Mouse (Mus musculus) forebrain, embryonic 16.5 days (tissue): ENCODE results near the gene Bcas3. TPM values are rescaled to one million over a fixed set of nuclear protein-coding genes. Genes with fewer than 3 reads are reported as not detected.
A peak's percentile ranks its signal among the peaks of the same experiment; 100 is the strongest.

ENCODE experiments used
- ATAC-seq: fragments of 200-750 bp; cut with Nextera tagmentation; 2 replicates; pipeline ENCODE4 v1.8.0; 2017; ENCODE audit warnings: mild to moderate bottlenecking, moderate library complexity
- H3K27ac ChIP-seq: fragments of 300-500 bp; sonication (generic); 2 replicates; pipeline ENCODE4 v1.5.1; 2014; ENCODE audit warnings: low read length, control low read depth
- H3K27me3 ChIP-seq: fragments of 300-500 bp; sonication (generic); replicated peaks from 2 replicates; pipeline ENCODE4 v1.6.1; 2014; ENCODE audit warnings: low read length; ENCODE audit not compliant: control insufficient read depth, insufficient read depth
- H3K36me3 ChIP-seq: fragments of 300-500 bp; sonication (generic); 2 replicates; pipeline ENCODE4 v1.6.1; 2014; ENCODE audit not compliant: control insufficient read depth, insufficient read depth
- H3K4me1 ChIP-seq: fragments of 300-500 bp; sonication (generic); replicated peaks from 2 replicates; pipeline ENCODE4 v1.6.1; 2014; ENCODE audit warnings: low read length; ENCODE audit not compliant: control insufficient read depth, insufficient read depth
- H3K4me2 ChIP-seq: fragments of 300-500 bp; sonication (generic); 2 replicates; pipeline ENCODE4 v1.6.1; 2014; ENCODE audit warnings: mild to moderate bottlenecking, low read length, control low read depth
- H3K4me3 ChIP-seq: fragments of 300-500 bp; sonication (generic); replicated peaks from 2 replicates; pipeline ENCODE4 v1.5.1; 2014; ENCODE audit warnings: mild to moderate bottlenecking, low read length, control low read depth
- H3K9ac ChIP-seq: fragments of 300-500 bp; sonication (generic); replicated peaks from 2 replicates; pipeline ENCODE4 v1.6.1; 2014; ENCODE audit warnings: low read depth, low read length, control low read depth
- H3K9me3 ChIP-seq: fragments of 300-500 bp; sonication (generic); 2 replicates; pipeline ENCODE4 v1.6.1; 2016; ENCODE audit warnings: low read length; ENCODE audit not compliant: control insufficient read depth
- WGBS: fragments of 180-500 bp; shearing (Covaris S2); extraction: QIAGEN DNeasy Blood & Tissue Kit; methylation state at CpG from one replicate; pipeline ENCODE4 v1.1.7; 2014; 5-methylcytosine and 5-hydroxymethylcytosine counted together
- polyA plus RNA-seq: library from polyadenylated mRNA; unstranded; fragments of >200 nt; fragmentation: Nextera tagmentation; extraction: Ambion mirVana; gene quantifications from 2 replicates; pipeline ENCODE4 v1.2.1, GENCODE M21; 2015

Gene Bcas3
- polyA plus RNA-seq, 1 experiment from 2014 or later, result 31.9 TPM

DNA sequence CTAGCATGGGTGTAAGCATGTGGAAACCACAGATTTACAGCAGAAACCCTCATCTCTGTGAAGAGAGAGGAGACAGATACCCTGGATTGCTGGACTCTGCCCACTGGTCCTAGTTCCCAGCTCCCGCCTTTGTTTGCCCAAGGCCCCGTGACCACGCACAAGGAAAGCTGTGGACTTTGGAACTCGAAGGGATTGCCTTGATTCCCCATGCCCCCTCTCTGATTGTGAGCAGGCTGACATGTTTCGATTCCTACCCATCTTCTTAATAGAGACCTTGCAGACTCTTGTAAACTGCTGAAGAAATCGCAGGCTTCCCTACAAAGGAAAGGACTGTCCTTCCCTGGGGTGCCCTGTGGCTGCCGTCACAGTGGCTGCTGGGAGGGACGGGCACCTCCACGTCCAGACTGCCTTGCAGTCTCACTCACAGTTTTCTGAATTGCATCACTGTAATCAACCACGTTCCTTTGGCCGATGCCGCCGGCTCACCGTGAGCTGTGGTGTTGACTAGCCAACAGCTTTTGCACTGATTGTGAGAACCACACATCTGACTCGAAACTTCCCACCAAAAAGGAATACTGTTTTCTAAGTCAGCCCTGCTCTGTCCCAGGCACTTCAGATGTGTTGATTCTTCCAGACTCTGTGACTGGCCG is 342.8 kb downstream of the Bcas3 start:
- no peak for ATAC-seq
- Histone ChIP-seq H3K9ac (no peak overlapping the region), H3K36me3 (no peaks in the 10 kb centered on the region), H3K4me3 (no peak overlapping the region), H3K4me1 (no peaks in the 10 kb centered on the region), H3K27me3 (no peaks in the 10 kb centered on the region; the same call in 1 of the 2 replicates), H3K27ac (no peak overlapping the region), H3K4me2 (no peak overlapping the region), H3K9me3 (no peaks in the 10 kb centered on the region)
- 77% methylated on average over 16 of the region's 16 CpGs for WGBS

DNA sequence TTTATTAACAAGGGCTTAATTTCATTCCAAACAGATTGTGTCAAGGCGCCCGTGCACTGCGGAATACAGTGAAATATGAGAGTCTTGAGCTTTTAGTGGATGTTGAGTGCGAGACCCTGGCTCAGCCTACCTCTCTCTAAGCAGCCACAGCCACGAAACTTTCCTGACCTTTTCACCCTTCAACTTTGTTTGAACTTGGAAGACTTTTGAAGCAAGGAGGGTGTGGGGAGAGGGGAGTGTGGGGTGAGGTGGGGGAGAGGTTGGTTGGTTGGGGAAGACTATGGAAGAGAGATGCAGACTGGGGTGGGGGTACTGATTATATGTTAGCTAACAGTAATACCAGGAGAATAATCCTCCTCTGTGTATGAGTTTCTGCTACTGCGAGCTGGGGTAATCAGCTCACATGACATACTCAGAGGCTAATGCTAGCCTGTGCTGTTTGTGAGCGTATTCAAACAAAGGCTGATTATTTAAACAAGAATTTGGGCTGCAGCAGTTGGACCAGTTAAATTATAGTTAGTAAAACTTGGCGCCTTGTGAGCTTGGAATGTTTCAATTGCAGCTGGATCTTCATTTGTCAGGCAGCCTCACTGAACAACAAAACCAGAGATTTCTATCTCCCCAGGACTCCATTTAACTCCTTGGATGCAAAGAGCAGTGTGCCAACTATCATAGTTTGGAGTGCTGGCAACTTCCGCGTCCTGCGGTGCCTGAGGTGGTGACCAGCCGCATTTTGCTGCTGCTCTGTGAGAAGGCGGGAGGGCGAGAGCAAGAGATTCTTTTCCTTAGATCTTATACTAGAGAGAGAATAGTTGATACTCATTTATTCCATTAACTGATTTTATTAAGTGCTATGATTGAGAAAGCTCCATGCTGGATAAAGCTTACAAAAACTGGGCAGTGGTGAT is 343.8 kb downstream of the Bcas3 start:
- Histone ChIP-seq H3K9ac (no peak overlapping the region), H3K4me3 (no peak overlapping the region), H3K4me2 (no peak overlapping the region), H3K27ac (no peak overlapping the region), H3K9me3 (no peaks in the 10 kb centered on the region), H3K4me1 (no peaks in the 10 kb centered on the region), H3K36me3 (no peaks in the 10 kb centered on the region), H3K27me3 (no peaks in the 10 kb centered on the region; the same call in 1 of the 2 replicates)
- WGBS, result 38% methylated on average over 14 of the region's 14 CpGs
- 0 out of 2 replicates have a peak, but pooled peaks have one; percentile 28 for ATAC-seq

DNA sequence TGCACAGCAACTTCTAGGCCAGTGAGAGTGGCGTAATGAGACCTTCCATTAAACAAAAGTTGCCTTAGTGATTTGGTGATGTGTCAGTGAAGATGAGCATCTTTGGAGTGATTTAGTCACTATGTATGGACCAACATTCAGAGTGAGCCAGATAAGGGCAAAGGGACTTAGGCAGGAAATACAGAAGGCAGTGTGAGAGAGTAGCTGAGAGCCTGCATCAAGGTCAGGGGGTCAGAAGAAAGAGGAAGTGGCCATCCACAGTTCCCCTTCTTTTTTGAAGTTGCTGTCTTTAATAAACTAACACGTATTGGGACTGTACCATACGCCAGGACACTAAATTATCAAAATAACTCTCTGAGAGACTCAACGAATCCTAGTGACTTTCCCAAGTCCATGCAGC is 344.5 kb downstream of the Bcas3 start:
- no peaks in the 10 kb centered on the region for H3K4me1 ChIP-seq
- H3K27ac ChIP-seq, result no peak overlapping the region
- H3K36me3 ChIP-seq, result no peaks in the 10 kb centered on the region
- no peak overlapping the region for H3K4me3 ChIP-seq
- H3K4me2 ChIP-seq, result no peak overlapping the region
- no peaks in the 10 kb centered on the region; the same call in 1 of the 2 replicates for H3K27me3 ChIP-seq
- no peak for ATAC-seq
- H3K9me3 ChIP-seq, result no peaks in the 10 kb centered on the region
- 92% methylated on average over 4 of the region's 4 CpGs for WGBS
- no peak overlapping the region for H3K9ac ChIP-seq

DNA sequence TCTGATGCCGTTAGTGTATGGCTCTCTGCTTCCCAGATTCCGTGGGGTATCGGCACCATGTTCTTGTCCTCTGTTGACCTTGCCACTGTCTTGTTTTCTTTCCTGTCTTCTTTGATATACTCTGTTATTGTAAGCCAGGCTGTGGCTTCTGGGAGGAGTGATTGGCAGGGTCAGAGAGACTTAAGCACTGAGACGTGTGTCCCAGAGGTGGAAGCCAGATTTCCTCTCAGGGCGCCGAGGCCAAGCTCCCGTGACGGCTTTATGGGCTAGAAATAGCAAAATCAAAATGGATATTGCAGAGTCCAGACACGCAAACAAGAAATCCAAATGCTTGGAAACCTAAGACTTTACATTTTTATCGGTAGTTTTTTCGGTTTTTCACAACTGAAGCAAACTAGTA is 345.3 kb downstream of the Bcas3 start:
- 83% methylated on average over 11 of the region's 11 CpGs for WGBS
- H3K4me1 ChIP-seq, result no peaks in the 10 kb centered on the region
- H3K4me3 ChIP-seq, result no peak overlapping the region

DNA sequence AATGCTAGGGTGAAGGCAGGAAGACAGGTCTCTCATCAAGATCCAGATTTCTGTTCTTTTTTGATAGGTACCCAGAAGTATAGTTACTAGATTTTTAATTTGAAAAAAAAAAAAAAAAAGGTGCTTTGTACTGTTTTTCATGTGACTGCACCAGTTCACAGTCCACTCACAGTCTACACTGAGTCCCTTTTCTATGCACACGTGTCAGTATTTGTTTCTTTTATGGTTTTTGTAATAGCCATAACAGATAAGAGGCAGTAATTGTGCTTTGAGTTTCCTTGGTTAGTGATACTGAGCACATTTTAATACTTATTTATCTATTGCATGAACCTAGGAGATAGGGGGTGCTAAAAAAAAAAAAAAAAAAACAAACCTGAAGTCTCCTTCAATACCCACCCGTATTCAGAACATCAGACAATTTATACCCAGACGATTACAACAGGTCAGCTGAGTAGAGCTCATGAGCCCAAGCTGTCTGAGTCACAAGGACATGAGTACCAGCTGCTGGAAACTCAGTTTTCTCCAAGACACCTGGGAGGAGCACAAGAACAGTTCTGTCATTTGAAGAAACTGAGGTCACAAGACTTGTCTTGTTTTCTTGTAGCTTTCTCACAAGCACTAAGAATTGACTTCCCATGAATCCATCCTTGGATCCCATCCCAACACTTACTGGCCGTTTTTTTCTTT is 351.2 kb downstream of the Bcas3 start:
- ATAC-seq, result no peak
- Histone ChIP-seq H3K4me2 (no peak overlapping the region), H3K4me3 (no peak overlapping the region), H3K4me1 (no peaks in the 10 kb centered on the region), H3K9me3 (no peaks in the 10 kb centered on the region), H3K9ac (no peak overlapping the region), H3K36me3 (no peaks in the 10 kb centered on the region), H3K27ac (no peak overlapping the region), H3K27me3 (peaks cover 4% of the 10 kb centered on the region)
- WGBS, result 80% methylated on average over 4 of the region's 4 CpGs

More for the DNA sequence above, 345.3 kb downstream of the Bcas3 start:
- H3K4me2 ChIP-seq, result no peak overlapping the region
- no peak for ATAC-seq
- H3K27ac ChIP-seq, result no peak overlapping the region
- no peaks in the 10 kb centered on the region; the same call in 1 of the 2 replicates for H3K27me3 ChIP-seq
- H3K9me3 ChIP-seq, result no peaks in the 10 kb centered on the region
- no peak overlapping the region for H3K9ac ChIP-seq
- H3K36me3 ChIP-seq, result no peaks in the 10 kb centered on the region

DNA sequence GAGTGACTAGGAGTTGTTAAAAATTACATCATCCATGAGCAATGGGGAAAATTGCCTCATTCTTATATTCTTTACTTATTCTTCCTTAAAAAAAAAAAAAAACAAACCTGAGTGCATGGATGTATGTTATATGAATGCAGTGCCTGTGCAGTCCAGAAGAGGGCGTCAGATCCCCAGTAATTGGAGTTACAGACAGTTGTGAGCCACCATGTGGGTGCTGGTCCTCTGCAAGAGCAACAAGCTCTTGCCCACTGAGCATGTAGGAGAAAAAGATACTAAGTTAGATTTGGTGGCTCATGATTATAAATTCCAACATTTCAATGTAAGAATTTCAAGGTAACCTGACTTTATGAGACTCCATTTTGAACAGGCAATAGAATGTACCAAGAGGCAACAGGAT is 353.7 kb downstream of the Bcas3 start:
- H3K4me1 ChIP-seq, result no peaks in the 10 kb centered on the region
- H3K4me2 ChIP-seq, result no peak overlapping the region
- no peak overlapping the region for H3K4me3 ChIP-seq
- no peaks in the 10 kb centered on the region for H3K36me3 ChIP-seq
- WGBS, result 24% methylated on average over 1 of the region's 1 CpGs
- ATAC-seq, result no peak
- no peaks in the 10 kb centered on the region for H3K9me3 ChIP-seq
- H3K27ac ChIP-seq, result no peak overlapping the region
- H3K27me3 ChIP-seq, result peaks cover 10% of the 10 kb centered on the region
- H3K9ac ChIP-seq, result no peak overlapping the region

DNA sequence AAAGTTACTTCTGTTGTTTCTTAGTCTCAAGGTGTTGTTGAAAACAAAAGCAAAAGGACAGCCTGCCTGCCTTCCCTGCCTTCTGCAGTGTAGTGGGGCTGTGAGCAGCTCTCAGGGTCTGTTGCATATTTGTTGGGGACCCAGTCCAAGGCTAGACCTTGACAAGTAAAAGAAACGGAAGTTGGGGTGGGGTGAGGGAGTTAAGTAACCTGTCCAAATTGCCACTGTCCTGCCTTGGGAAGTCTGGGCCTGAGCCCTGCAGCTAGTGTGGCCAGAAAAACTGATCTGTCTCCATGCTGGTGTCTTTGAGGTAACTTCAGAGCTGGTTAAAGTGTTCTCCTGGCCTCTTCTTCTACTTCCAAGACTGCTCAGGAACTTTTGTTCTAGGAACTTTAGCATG is 354.5 kb downstream of the Bcas3 start:
- Histone ChIP-seq H3K9ac (no peak overlapping the region), H3K4me1 (no peaks in the 10 kb centered on the region), H3K27me3 (peaks cover 14% of the 10 kb centered on the region), H3K4me2 (no peak overlapping the region), H3K36me3 (no peaks in the 10 kb centered on the region), H3K4me3 (no peak overlapping the region), H3K27ac (no peak overlapping the region), H3K9me3 (no peaks in the 10 kb centered on the region)
- ATAC-seq, result no peak
- 89% methylated on average over 1 of the region's 1 CpGs for WGBS

DNA sequence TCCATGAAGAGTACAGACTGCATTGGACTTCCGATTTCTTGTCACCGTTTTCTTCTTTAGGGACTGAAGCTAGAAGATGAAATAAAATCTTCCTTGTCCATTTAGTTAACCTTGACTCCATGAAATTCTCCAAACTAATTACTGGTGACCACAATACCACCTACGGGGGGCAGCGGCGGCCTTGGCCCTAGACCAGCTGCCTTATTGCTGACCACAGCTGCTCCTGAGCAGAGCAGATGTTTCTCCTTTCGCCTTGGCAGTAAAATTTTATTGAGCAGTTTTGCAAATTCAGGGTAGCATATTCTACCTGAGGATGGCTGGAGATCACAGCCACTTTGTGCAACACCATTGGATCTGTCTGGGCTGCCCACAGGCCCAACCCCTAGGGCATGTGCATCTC is 356.2 kb downstream of the Bcas3 start:
- 88% methylated on average over 6 of the region's 6 CpGs for WGBS

DNA sequence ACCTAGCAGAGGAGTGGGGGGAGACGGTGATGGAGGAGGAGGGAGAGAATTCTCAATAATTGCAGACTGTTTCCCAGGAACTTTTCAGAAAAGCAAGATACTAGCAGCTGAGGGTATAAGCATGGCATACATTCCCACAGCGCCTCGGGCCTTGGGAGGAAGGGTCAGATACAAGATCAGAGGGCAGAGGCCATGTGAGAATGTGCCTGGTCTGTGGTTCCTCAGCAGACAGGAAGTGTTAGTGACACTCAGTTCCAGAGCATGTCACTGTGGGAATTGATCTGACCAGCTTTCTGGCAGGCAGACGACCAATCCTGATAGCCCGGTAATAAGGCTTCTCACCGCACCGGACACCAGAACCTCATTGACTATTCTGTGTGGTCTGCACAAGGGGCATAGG is 357.2 kb downstream of the Bcas3 start:
- peaks cover 29% of the 10 kb centered on the region for H3K27me3 ChIP-seq
- no peak overlapping the region for H3K27ac ChIP-seq
- WGBS, result 84% methylated on average over 7 of the region's 7 CpGs
- no peak overlapping the region for H3K4me3 ChIP-seq
- no peak for ATAC-seq
- peaks cover 7% of the 10 kb centered on the region; the same call in 1 of the 2 replicates for H3K4me1 ChIP-seq
- no peaks in the 10 kb centered on the region for H3K36me3 ChIP-seq
- H3K9ac ChIP-seq, result no peak overlapping the region
- no peak overlapping the region for H3K4me2 ChIP-seq
- H3K9me3 ChIP-seq, result no peaks in the 10 kb centered on the region

More for the DNA sequence above, 356.2 kb downstream of the Bcas3 start:
- ATAC-seq, result no peak
- no peak overlapping the region for H3K4me3 ChIP-seq
- H3K4me1 ChIP-seq, result 0 out of 2 replicates have a peak, but pooled peaks cover 2% of the 10 kb centered on the region
- H3K36me3 ChIP-seq, result no peaks in the 10 kb centered on the region
- H3K9me3 ChIP-seq, result no peaks in the 10 kb centered on the region
- no peak overlapping the region for H3K4me2 ChIP-seq
- H3K9ac ChIP-seq, result no peak overlapping the region
- no peak overlapping the region for H3K27ac ChIP-seq
- peaks cover 24% of the 10 kb centered on the region for H3K27me3 ChIP-seq
